Mouse (Mus musculus): ENCODE measurements around the gene Kdm2a. TPM values are rescaled to one million over a fixed set of nuclear protein-coding genes. Genes with fewer than 3 reads are reported as not detected.

Gene Kdm2a
- total RNA-seq, 1 experiment = 45.6 TPM

GRCm38 (mm10) chr19:4304251-4304821 is 93.7 kb downstream of the Kdm2a start:
- DNase-seq (ENCODE audit: low read depth, low spot score) = no peak
- Histone ChIP-seq H3K4me3 (ENCODE audit: insufficient read depth in 1 of 2, low read depth in 1 of 2, low read length in 2 of 2, poor library complexity in 1 of 2, severe bottlenecking in 1 of 2) (no peak overlapping the region), H3K9me3 (ENCODE audit: control insufficient read depth, insufficient read depth, low read depth, low read length) (no peaks in the 10 kb centered on the region), H3K4me1 (ENCODE audit: control insufficient read depth in 2 of 2, insufficient read depth in 2 of 2, low read length in 2 of 2, poor library complexity in 1 of 2) (peaks cover 6 to 29% of the 10 kb centered on the region in 2 experiments; a peak in 3 of 4 replicates), H3K27ac (ENCODE audit: insufficient read depth, low read depth, low read length, poor library complexity, severe bottlenecking) (no peak overlapping the region), H3K9ac (ENCODE audit: insufficient read depth, low read depth, low read length, poor library complexity, severe bottlenecking) (no peak overlapping the region), H3K36me3 (ENCODE audit: control insufficient read depth, insufficient read depth, low read length, poor library complexity, severe bottlenecking) (no peaks in the 10 kb centered on the region)
- TF ChIP-seq CHD2 (IDR thresholded peaks at IDR 0.05; ENCODE audit: low read depth, low read length) (no peak), MAFK (IDR thresholded peaks at IDR 0.05; ENCODE audit: insufficient read depth, low read depth, low read length) (no peak), ZC3H11A (IDR thresholded peaks at IDR 0.05; ENCODE audit: borderline replicate concordance, low read depth, low read length) (no peak), HCFC1 (IDR thresholded peaks at IDR 0.05; ENCODE audit: borderline replicate concordance, insufficient read depth, low read length) (no peak), ZNF384 (IDR thresholded peaks at IDR 0.05; ENCODE audit: low read depth, low read length) (no peak)
- in situ Hi-C loops (cut with MboI; ENCODE audit: low sequenced_read_pairs in 2 of 2, unreplicated experiment in 2 of 2) = no loop called here

GRCm38 (mm10) chr19:4303640-4303995 is 94.5 kb downstream of the Kdm2a start:
- no peaks in the 10 kb centered on the region for H3K9me3 ChIP-seq (ENCODE audit: control insufficient read depth, insufficient read depth, low read depth, low read length)
- H3K36me3 ChIP-seq (ENCODE audit: control insufficient read depth, insufficient read depth, low read length, poor library complexity, severe bottlenecking) = no peaks in the 10 kb centered on the region
- no peak for DNase-seq (ENCODE audit: low read depth, low spot score)
- H3K4me1 ChIP-seq (ENCODE audit: control insufficient read depth in 2 of 2, insufficient read depth in 2 of 2, low read length in 2 of 2, poor library complexity in 1 of 2) = peaks cover 6 to 31% of the 10 kb centered on the region in 2 experiments; a peak in 3 of 4 replicates
- H3K4me3 ChIP-seq (ENCODE audit: insufficient read depth in 1 of 2, low read depth in 1 of 2, low read length in 2 of 2, poor library complexity in 1 of 2, severe bottlenecking in 1 of 2) = no peak overlapping the region
- H3K9ac ChIP-seq (ENCODE audit: insufficient read depth, low read depth, low read length, poor library complexity, severe bottlenecking) = no peak overlapping the region
- H3K27ac ChIP-seq (ENCODE audit: insufficient read depth, low read depth, low read length, poor library complexity, severe bottlenecking) = no peak overlapping the region
- in situ Hi-C loops (cut with MboI; ENCODE audit: low sequenced_read_pairs in 2 of 2, unreplicated experiment in 2 of 2) = no loop called here
- TF ChIP-seq CHD2 (IDR thresholded peaks at IDR 0.05; ENCODE audit: low read depth, low read length) = no peak
- TF ChIP-seq ZNF384 (IDR thresholded peaks at IDR 0.05; ENCODE audit: low read depth, low read length) = no peak
- no peak for TF ChIP-seq HCFC1 (IDR thresholded peaks at IDR 0.05; ENCODE audit: borderline replicate concordance, insufficient read depth, low read length)
- no peak for TF ChIP-seq MAFK (IDR thresholded peaks at IDR 0.05; ENCODE audit: insufficient read depth, low read depth, low read length)
- TF ChIP-seq ZC3H11A (IDR thresholded peaks at IDR 0.05; ENCODE audit: borderline replicate concordance, low read depth, low read length) = no peak

GRCm38 (mm10) chr19:4302936-4303639 is 95.0 kb downstream of the Kdm2a start:
- Histone ChIP-seq H3K36me3 (ENCODE audit: control insufficient read depth, insufficient read depth, low read length, poor library complexity, severe bottlenecking) (no peaks in the 10 kb centered on the region), H3K4me1 (ENCODE audit: control insufficient read depth in 2 of 2, insufficient read depth in 2 of 2, low read length in 2 of 2, poor library complexity in 1 of 2) (peaks cover 6 to 34% of the 10 kb centered on the region in 2 experiments; a peak in 3 of 4 replicates), H3K9ac (ENCODE audit: insufficient read depth, low read depth, low read length, poor library complexity, severe bottlenecking) (no peak overlapping the region), H3K27ac (ENCODE audit: insufficient read depth, low read depth, low read length, poor library complexity, severe bottlenecking) (no peak overlapping the region), H3K9me3 (ENCODE audit: control insufficient read depth, insufficient read depth, low read depth, low read length) (no peaks in the 10 kb centered on the region), H3K4me3 (ENCODE audit: insufficient read depth in 1 of 2, low read depth in 1 of 2, low read length in 2 of 2, poor library complexity in 1 of 2, severe bottlenecking in 1 of 2) (no peak overlapping the region)
- in situ Hi-C loops (cut with MboI; ENCODE audit: low sequenced_read_pairs in 2 of 2, unreplicated experiment in 2 of 2) = no loop called here
- no peak for DNase-seq (ENCODE audit: low read depth, low spot score)
- TF ChIP-seq ZNF384 (IDR thresholded peaks at IDR 0.05; ENCODE audit: low read depth, low read length) (no peak), MAFK (IDR thresholded peaks at IDR 0.05; ENCODE audit: insufficient read depth, low read depth, low read length) (no peak), CHD2 (IDR thresholded peaks at IDR 0.05; ENCODE audit: low read depth, low read length) (no peak), HCFC1 (IDR thresholded peaks at IDR 0.05; ENCODE audit: borderline replicate concordance, insufficient read depth, low read length) (no peak), ZC3H11A (IDR thresholded peaks at IDR 0.05; ENCODE audit: borderline replicate concordance, low read depth, low read length) (no peak)

- Histone ChIP-seq H3K4me1 (ENCODE audit: control insufficient read depth in 2 of 2, insufficient read depth in 2 of 2, low read length in 2 of 2, poor library complexity in 1 of 2) (peaks cover 8 to 36% of the 10 kb centered on the region in 2 experiments; a peak in 3 of 4 replicates), H3K9ac (ENCODE audit: insufficient read depth, low read depth, low read length, poor library complexity, severe bottlenecking) (peak overlapping the region; percentile 36; the same call in 1 of the 2 replicates), H3K9me3 (ENCODE audit: control insufficient read depth, insufficient read depth, low read depth, low read length) (no peaks in the 10 kb centered on the region), H3K27ac (ENCODE audit: insufficient read depth, low read depth, low read length, poor library complexity, severe bottlenecking) (no peak overlapping the region), H3K36me3 (ENCODE audit: control insufficient read depth, insufficient read depth, low read length, poor library complexity, severe bottlenecking) (no peaks in the 10 kb centered on the region), H3K4me3 (ENCODE audit: insufficient read depth in 1 of 2, low read depth in 1 of 2, low read length in 2 of 2, poor library complexity in 1 of 2, severe bottlenecking in 1 of 2) (peak overlapping the region in 1 of 2 experiments; percentile 9; a peak in 1 of 4 replicates)
- DNase-seq (ENCODE audit: low read depth, low spot score) = no peak
- TF ChIP-seq ZC3H11A (IDR thresholded peaks at IDR 0.05; ENCODE audit: borderline replicate concordance, low read depth, low read length) = no peak
- no peak for TF ChIP-seq HCFC1 (IDR thresholded peaks at IDR 0.05; ENCODE audit: borderline replicate concordance, insufficient read depth, low read length)
- TF ChIP-seq MAFK (IDR thresholded peaks at IDR 0.05; ENCODE audit: insufficient read depth, low read depth, low read length) = no peak
- no peak for TF ChIP-seq ZNF384 (IDR thresholded peaks at IDR 0.05; ENCODE audit: low read depth, low read length)
- no peak for TF ChIP-seq CHD2 (IDR thresholded peaks at IDR 0.05; ENCODE audit: low read depth, low read length)
- in situ Hi-C loops (cut with MboI; ENCODE audit: low sequenced_read_pairs in 2 of 2, unreplicated experiment in 2 of 2) = no loop called here
Measured at GRCm38 (mm10) chr19:4301735-4302651, 96.1 kb downstream of the Kdm2a start.
